Mouse (Mus musculus): ENCODE measurements around the gene Wnt2. TPM values are rescaled to one million over a fixed set of nuclear protein-coding genes. Genes with fewer than 3 reads are reported as not detected.

Wnt2 gene
- polyA plus RNA-seq, 1 experiment from 2014 or later: 0.41 TPM

GRCm38 (mm10) chr6:17990173-17991028 lies 40.0 kb downstream of the Wnt2 start:
- DNase-seq (ENCODE audit: low spot score, missing footprints): no peak
- Histone ChIP-seq H3K27ac (ENCODE audit: low read depth, low read length) (no peak overlapping the region), H3K36me3 (ENCODE audit: control insufficient read depth, insufficient read depth, low read length) (no peaks in the 10 kb centered on the region), H3K4me3 (ENCODE audit: low read depth, low read length) (no peak overlapping the region), H3K4me2 (no peak overlapping the region), H3K4me1 (ENCODE audit: control insufficient read depth, insufficient read depth, low read length) (no peaks in the 10 kb centered on the region), H3K9ac (ENCODE audit: low read length) (no peak overlapping the region), H3K27me3 (ENCODE audit: control insufficient read depth, insufficient read depth, low read length) (no peaks in the 10 kb centered on the region), H3K9me3 (ENCODE audit: control insufficient read depth, low read length) (no peaks in the 10 kb centered on the region)
- no peak for ATAC-seq (ENCODE audit: low FRiP score)
- 92% methylated on average over 9 of the region's 9 CpGs for WGBS

- ATAC-seq (ENCODE audit: low FRiP score): no peak
- Histone ChIP-seq H3K36me3 (ENCODE audit: control insufficient read depth, insufficient read depth, low read length) (no peaks in the 10 kb centered on the region), H3K4me2 (no peak overlapping the region), H3K9ac (ENCODE audit: low read length) (no peak overlapping the region), H3K4me3 (ENCODE audit: low read depth, low read length) (no peak overlapping the region), H3K4me1 (ENCODE audit: control insufficient read depth, insufficient read depth, low read length) (no peaks in the 10 kb centered on the region), H3K27ac (ENCODE audit: low read depth, low read length) (no peak overlapping the region), H3K27me3 (ENCODE audit: control insufficient read depth, insufficient read depth, low read length) (no peaks in the 10 kb centered on the region), H3K9me3 (ENCODE audit: control insufficient read depth, low read length) (no peaks in the 10 kb centered on the region)
- peak; percentile 57 for DNase-seq (ENCODE audit: low spot score, missing footprints)
- WGBS: 86% methylated on average over 1 of the region's 1 CpGs
Measured at GRCm38 (mm10) chr6:17979361-17979760, 51.0 kb downstream of the Wnt2 start.

GRCm38 (mm10) chr6:17978881-17979280 lies 51.5 kb downstream of the Wnt2 start:
- H3K9ac ChIP-seq (ENCODE audit: low read length): no peak overlapping the region
- H3K27me3 ChIP-seq (ENCODE audit: control insufficient read depth, insufficient read depth, low read length): no peaks in the 10 kb centered on the region
- no peaks in the 10 kb centered on the region for H3K9me3 ChIP-seq (ENCODE audit: control insufficient read depth, low read length)
- no peak overlapping the region for H3K27ac ChIP-seq (ENCODE audit: low read depth, low read length)
- DNase-seq (ENCODE audit: low spot score, missing footprints) (no peak), ATAC-seq (ENCODE audit: low FRiP score) (no peak)
- no peak overlapping the region for H3K4me3 ChIP-seq (ENCODE audit: low read depth, low read length)
- no peak overlapping the region for H3K4me2 ChIP-seq
- H3K36me3 ChIP-seq (ENCODE audit: control insufficient read depth, insufficient read depth, low read length): no peaks in the 10 kb centered on the region
- WGBS: 91% methylated on average over 3 of the region's 3 CpGs
- no peaks in the 10 kb centered on the region for H3K4me1 ChIP-seq (ENCODE audit: control insufficient read depth, insufficient read depth, low read length)

- Histone ChIP-seq H3K36me3 (ENCODE audit: control insufficient read depth, insufficient read depth, low read length) (no peaks in the 10 kb centered on the region), H3K4me2 (no peak overlapping the region), H3K4me3 (ENCODE audit: low read depth, low read length) (no peak overlapping the region), H3K9me3 (ENCODE audit: control insufficient read depth, low read length) (no peaks in the 10 kb centered on the region), H3K4me1 (ENCODE audit: control insufficient read depth, insufficient read depth, low read length) (no peaks in the 10 kb centered on the region), H3K27ac (ENCODE audit: low read depth, low read length) (no peak overlapping the region), H3K27me3 (ENCODE audit: control insufficient read depth, insufficient read depth, low read length) (no peaks in the 10 kb centered on the region), H3K9ac (ENCODE audit: low read length) (no peak overlapping the region)
- DNase-seq (ENCODE audit: low spot score, missing footprints): no peak
- ATAC-seq (ENCODE audit: low FRiP score): no peak
- WGBS: 84% methylated on average over 5 of the region's 5 CpGs
Measured at GRCm38 (mm10) chr6:17978324-17978723, 52.1 kb downstream of the Wnt2 start.

- Histone ChIP-seq H3K27ac (ENCODE audit: low read depth, low read length) (no peak overlapping the region), H3K4me3 (ENCODE audit: low read depth, low read length) (no peak overlapping the region), H3K9ac (ENCODE audit: low read length) (no peak overlapping the region), H3K27me3 (ENCODE audit: control insufficient read depth, insufficient read depth, low read length) (no peaks in the 10 kb centered on the region), H3K9me3 (ENCODE audit: control insufficient read depth, low read length) (no peaks in the 10 kb centered on the region), H3K36me3 (ENCODE audit: control insufficient read depth, insufficient read depth, low read length) (no peaks in the 10 kb centered on the region), H3K4me2 (no peak overlapping the region), H3K4me1 (ENCODE audit: control insufficient read depth, insufficient read depth, low read length) (no peaks in the 10 kb centered on the region)
- DNase-seq (ENCODE audit: low spot score, missing footprints): no peak
- WGBS: 50% methylated on average over 1 of the region's 1 CpGs
- no peak for ATAC-seq (ENCODE audit: low FRiP score)
Measured at GRCm38 (mm10) chr6:17977165-17977564, 53.2 kb downstream of the Wnt2 start.

- no peak overlapping the region for H3K9ac ChIP-seq (ENCODE audit: low read length)
- WGBS: 89% methylated on average over 3 of the region's 3 CpGs
- no peak overlapping the region for H3K4me2 ChIP-seq
- no peak overlapping the region for H3K4me3 ChIP-seq (ENCODE audit: low read depth, low read length)
- H3K9me3 ChIP-seq (ENCODE audit: control insufficient read depth, low read length): no peaks in the 10 kb centered on the region
- no peaks in the 10 kb centered on the region for H3K4me1 ChIP-seq (ENCODE audit: control insufficient read depth, insufficient read depth, low read length)
- no peak for ATAC-seq (ENCODE audit: low FRiP score)
- DNase-seq (ENCODE audit: low spot score, missing footprints): no peak
- H3K36me3 ChIP-seq (ENCODE audit: control insufficient read depth, insufficient read depth, low read length): no peaks in the 10 kb centered on the region
- H3K27me3 ChIP-seq (ENCODE audit: control insufficient read depth, insufficient read depth, low read length): no peaks in the 10 kb centered on the region
- H3K27ac ChIP-seq (ENCODE audit: low read depth, low read length): no peak overlapping the region
Measured at GRCm38 (mm10) chr6:17974416-17974815, 56.0 kb downstream of the Wnt2 start.

- Histone ChIP-seq H3K4me2 (no peak overlapping the region), H3K9me3 (ENCODE audit: control insufficient read depth, low read length) (no peaks in the 10 kb centered on the region), H3K27ac (ENCODE audit: low read depth, low read length) (no peak overlapping the region), H3K9ac (ENCODE audit: low read length) (no peak overlapping the region), H3K27me3 (ENCODE audit: control insufficient read depth, insufficient read depth, low read length) (no peaks in the 10 kb centered on the region), H3K4me3 (ENCODE audit: low read depth, low read length) (no peak overlapping the region), H3K4me1 (ENCODE audit: control insufficient read depth, insufficient read depth, low read length) (no peaks in the 10 kb centered on the region), H3K36me3 (ENCODE audit: control insufficient read depth, insufficient read depth, low read length) (no peaks in the 10 kb centered on the region)
- no peak for DNase-seq (ENCODE audit: low spot score, missing footprints)
- ATAC-seq (ENCODE audit: low FRiP score): no peak
Measured at GRCm38 (mm10) chr6:17971393-17971792, 59.0 kb downstream of the Wnt2 start.

GRCm38 (mm10) chr6:17969815-17970214 lies 60.6 kb downstream of the Wnt2 start:
- no peaks in the 10 kb centered on the region for H3K27me3 ChIP-seq (ENCODE audit: control insufficient read depth, insufficient read depth, low read length)
- H3K36me3 ChIP-seq (ENCODE audit: control insufficient read depth, insufficient read depth, low read length): no peaks in the 10 kb centered on the region
- no peaks in the 10 kb centered on the region for H3K9me3 ChIP-seq (ENCODE audit: control insufficient read depth, low read length)
- H3K4me2 ChIP-seq: no peak overlapping the region
- no peak overlapping the region for H3K4me3 ChIP-seq (ENCODE audit: low read depth, low read length)
- no peak overlapping the region for H3K9ac ChIP-seq (ENCODE audit: low read length)
- H3K4me1 ChIP-seq (ENCODE audit: control insufficient read depth, insufficient read depth, low read length): no peaks in the 10 kb centered on the region
- ATAC-seq (ENCODE audit: low FRiP score) (no peak), DNase-seq (ENCODE audit: low spot score, missing footprints) (no peak)
- no peak overlapping the region for H3K27ac ChIP-seq (ENCODE audit: low read depth, low read length)
- WGBS: 78% methylated on average over 1 of the region's 1 CpGs

GRCm38 (mm10) chr6:17968467-17969144 lies 61.8 kb downstream of the Wnt2 start:
- Histone ChIP-seq H3K4me1 (ENCODE audit: control insufficient read depth, insufficient read depth, low read length) (no peaks in the 10 kb centered on the region), H3K4me3 (ENCODE audit: low read depth, low read length) (no peak overlapping the region), H3K9me3 (ENCODE audit: control insufficient read depth, low read length) (no peaks in the 10 kb centered on the region), H3K4me2 (no peak overlapping the region), H3K27ac (ENCODE audit: low read depth, low read length) (no peak overlapping the region), H3K36me3 (ENCODE audit: control insufficient read depth, insufficient read depth, low read length) (no peaks in the 10 kb centered on the region), H3K9ac (ENCODE audit: low read length) (no peak overlapping the region), H3K27me3 (ENCODE audit: control insufficient read depth, insufficient read depth, low read length) (no peaks in the 10 kb centered on the region)
- WGBS: 76% methylated on average over 1 of the region's 1 CpGs
- ATAC-seq (ENCODE audit: low FRiP score) (peak; percentile 98), DNase-seq (ENCODE audit: low spot score, missing footprints) (peak; percentile 98)
